Mouse (Mus musculus) embryo, embryonic 10 days (tissue): Measurements from ENCODE around the gene Eng.

Experiments
- DNase-seq: peaks from one replicate; pipeline ENCODE4 v3.0.0-alpha.2; 2015; ENCODE audit warnings: low spot score

Gene Eng

GRCm38 (mm10) chr2:32646379-32647056, at the start of gene Eng:
Gene Eng, plus strand, starts transcription at chr2:32646595.
- no peak for DNase-seq

DNA sequence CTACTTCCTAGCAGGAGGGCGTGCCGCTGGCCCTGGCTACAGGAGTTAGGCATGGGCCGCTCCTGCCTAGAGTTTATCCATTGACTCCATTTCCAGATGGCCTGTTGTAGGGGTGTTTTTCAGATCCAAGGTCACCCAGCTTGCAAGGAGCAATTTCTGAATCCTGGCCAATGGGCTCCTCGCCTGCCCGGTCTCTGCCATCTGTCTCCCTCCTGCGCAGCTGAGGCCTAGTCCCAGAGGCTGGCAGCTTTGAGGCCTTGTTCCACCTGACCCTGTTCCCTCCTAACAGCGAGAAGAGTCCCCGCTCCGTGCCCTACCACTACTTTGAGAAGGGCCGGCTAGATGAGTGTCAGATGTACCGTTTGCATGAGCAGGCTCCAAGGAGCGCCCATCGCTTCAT, 49.7 kb upstream of the Eng start:
- DNase-seq, result no peak

GRCm38 (mm10) chr2:32597248-32597647, 49.1 kb upstream of the Eng start:
- no peak for DNase-seq

- no peak for DNase-seq
Observed at GRCm38 (mm10) chr2:32597699-32598098, 48.7 kb upstream of the Eng start.

- DNase-seq, result no peak
Observed at GRCm38 (mm10) chr2:32598506-32598905, 47.9 kb upstream of the Eng start.

- no peak for DNase-seq
Observed at GRCm38 (mm10) chr2:32599409-32599808, 47.0 kb upstream of the Eng start, which contains the start of gene St6galnac6. Gene St6galnac6, plus strand, starts transcription at chr2:32599709.

DNA sequence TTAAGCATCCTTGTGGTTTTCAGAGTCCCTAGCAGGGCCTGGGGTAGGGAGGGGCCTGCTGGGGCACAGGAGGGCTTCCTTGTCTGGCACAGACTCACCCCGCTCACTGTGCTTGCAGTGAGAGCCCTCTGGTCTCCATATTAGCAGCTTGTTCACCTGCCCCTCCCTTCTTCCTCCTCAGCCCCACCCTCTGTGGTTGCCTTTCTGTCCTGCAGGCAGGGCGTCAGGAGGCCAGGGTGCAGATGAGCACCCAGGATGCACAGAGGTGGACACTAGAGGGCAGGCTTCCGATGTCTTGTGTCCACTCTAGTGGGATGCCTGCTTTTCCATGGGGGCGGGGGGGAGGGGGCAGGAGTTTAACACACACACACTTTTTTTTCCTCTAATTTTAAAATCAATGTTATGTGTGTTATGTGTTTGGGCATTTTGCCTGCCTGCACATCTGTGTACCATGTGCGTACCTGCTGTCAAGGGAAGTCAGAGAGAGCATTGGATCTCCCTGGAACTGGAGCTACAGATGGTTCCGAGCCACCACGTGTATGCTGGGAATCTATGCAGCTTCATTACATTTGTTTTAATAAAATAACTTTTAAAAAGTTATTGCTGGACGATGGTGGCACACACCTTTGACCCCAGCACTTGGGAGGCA, 44.9 kb upstream of the Eng start:
- peak; percentile 74 for DNase-seq

DNA sequence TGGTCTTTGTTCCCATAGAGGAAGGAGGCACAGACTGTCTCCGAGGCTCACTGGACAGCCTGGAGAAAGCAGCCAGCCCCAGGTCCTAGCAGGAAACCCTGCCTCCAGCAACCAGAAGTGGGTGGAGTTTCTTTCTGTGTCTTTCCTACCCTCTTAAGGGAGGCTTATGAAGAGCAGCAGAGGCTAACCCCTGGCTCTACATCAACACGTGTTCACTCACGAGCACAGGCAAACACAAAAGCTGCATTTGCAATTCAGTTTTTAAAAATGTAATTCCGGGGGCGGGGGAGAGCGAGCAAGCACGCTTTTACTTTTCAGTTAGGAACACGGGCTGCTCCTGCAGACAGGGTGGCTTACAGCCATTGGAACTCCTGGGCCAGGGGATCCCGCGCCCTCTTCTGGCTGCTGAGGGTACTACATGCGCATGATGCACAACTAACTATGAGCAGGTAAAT, 43.8 kb upstream of the Eng start:
- DNase-seq, result peak; percentile 92

DNA sequence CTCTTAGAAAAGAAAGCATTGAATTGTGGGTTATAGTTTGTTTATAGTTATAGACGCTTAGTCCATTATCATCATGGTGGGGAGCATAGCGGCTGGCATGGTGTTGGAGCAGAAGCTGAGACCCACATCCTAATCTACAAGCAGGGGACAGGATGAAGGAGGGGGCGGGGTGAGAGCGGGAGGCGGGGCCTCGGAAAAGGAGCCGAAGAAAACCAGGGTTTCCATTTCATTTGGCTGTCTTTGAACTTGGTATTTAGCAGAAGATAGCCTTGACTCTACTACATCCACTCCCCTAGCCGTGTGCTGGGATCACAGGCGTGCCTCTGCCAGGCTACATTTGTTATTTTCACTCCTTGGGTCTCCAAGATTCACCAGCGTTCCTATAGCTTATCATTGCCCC, 41.8 kb upstream of the Eng start:
- DNase-seq, result no peak

- DNase-seq, result peak; percentile 89
Observed at GRCm38 (mm10) chr2:32606161-32607142, 39.9 kb upstream of the Eng start.

GRCm38 (mm10) chr2:32607262-32607947, 39.0 kb upstream of the Eng start:
- DNase-seq, result peak; percentile 71

- DNase-seq, result peak; percentile 85
Observed at GRCm38 (mm10) chr2:32608141-32608777, 38.1 kb upstream of the Eng start.

- DNase-seq, result peak; percentile 52
Observed at GRCm38 (mm10) chr2:32608778-32609435, 37.5 kb upstream of the Eng start.

GRCm38 (mm10) chr2:32610610-32611229, 35.7 kb upstream of the Eng start:
- DNase-seq, result no peak

- no peak for DNase-seq
Observed at GRCm38 (mm10) chr2:32612274-32612673, 34.1 kb upstream of the Eng start.

DNA sequence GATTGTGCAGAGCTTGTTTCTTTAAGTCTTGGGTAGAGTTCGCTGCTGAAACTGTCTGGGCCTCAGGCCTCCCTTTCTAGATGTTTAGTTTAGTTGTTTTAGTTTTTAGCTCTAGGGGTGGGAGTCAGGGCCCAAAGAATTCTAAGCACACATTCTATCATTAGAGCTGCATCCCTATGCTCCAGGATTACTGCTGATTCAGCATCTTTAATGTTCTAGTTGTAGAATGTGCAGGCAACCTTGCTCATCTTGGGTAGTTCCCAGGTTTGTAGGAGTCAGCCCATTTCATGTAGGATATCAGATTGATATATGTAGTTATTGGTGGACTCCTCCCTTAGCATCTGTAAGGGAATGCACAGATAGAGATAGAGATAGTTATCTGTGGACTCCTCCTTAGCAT, 29.3 kb upstream of the Eng start:
- no peak for DNase-seq

DNA sequence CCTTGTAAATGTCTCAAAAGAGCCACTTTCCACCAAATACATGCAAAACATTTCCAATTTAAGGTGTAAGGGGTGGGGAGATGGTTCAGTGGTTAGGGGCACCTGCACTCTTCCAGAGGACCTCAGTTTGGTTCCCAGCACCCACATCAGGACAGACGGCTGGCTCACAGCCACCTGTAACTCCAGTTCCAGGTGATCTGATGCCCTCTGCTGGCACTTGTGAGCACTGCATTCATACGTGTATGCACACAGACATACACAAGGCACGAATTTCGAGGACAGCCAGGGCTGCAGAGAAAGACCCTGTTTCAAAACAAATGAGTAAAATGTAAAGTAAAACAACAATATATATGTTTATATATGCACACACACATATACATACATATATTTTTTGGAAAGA, 28.8 kb upstream of the Eng start:
- no peak for DNase-seq

GRCm38 (mm10) chr2:32618051-32618450, 28.3 kb upstream of the Eng start:
- DNase-seq, result no peak

DNA sequence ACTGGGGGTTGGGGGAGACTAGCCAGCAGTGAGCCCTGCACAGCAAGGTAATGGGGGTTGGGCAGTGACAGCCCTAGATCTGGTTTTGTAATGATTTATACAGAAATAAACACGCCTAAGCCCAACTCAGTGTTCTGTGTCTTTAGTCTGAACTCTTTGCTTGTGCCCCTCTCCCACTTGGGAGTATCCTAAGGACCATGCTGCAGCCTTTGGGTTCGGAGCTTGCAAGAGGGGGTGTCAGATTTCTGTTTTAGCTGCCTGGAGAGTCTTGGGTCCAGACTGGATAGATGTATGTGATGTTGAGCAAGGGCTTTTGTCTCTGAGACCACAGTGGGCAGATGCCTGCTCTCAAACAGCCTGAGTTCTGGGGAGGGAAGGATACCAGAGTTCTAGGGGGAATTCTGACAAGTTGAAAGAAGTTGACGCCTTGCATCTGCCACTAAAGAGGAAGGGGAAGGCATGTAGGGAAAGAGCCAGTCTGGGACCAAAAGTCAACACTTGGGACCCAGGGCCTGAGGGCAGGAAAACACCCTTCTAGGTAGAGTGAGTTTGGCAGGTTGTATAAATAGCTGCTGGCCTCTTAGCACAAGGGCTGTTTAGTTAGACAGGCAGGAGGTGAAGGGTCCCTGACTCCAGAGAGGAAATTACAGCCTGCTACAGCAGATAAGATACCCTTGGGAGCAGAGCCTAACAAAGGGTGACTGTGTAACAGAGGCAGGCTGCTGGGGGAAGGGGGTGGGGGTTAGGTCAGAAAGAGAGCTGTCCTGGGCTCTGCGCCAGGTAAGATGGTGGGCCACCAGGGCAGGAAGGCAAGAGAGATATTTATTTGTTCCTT, 25.5 kb upstream of the Eng start:
- DNase-seq, result peak; percentile 77

- no peak for DNase-seq
Observed at GRCm38 (mm10) chr2:32621517-32621859, 24.9 kb upstream of the Eng start, which contains the start of gene Ak1. Gene Ak1, plus strand, starts transcription at chr2:32621758.
